Mouse (Mus musculus): ENCODE results near the gene Znhit3. TPM values are rescaled to one million over a fixed set of nuclear protein-coding genes. Genes with fewer than 3 reads are reported as not detected.

Znhit3 gene
- total and polyA plus RNA-seq, 3 experiments, result 49.6 to 76.1 TPM; not detected in 1

- H3K79me2 ChIP-seq (ENCODE audit: control insufficient read depth, insufficient read depth, low read length, poor library complexity), result no peaks in the 10 kb centered on the region
- no peaks in the 10 kb centered on the region for H3K4me1 ChIP-seq (ENCODE audit: control insufficient read depth in 1 of 2, insufficient read depth in 2 of 2, low read length in 2 of 2)
- no peak overlapping the region for H3K27ac ChIP-seq (ENCODE audit: control insufficient read depth, low read depth, low read length)
- no peak for DNase-seq (ENCODE audit: low read depth, low spot score)
- H3K9me3 ChIP-seq (replicated peaks; ENCODE audit: insufficient read depth, low read length), result no peaks in the 10 kb centered on the region
- no peaks in the 10 kb centered on the region for H3K36me3 ChIP-seq (ENCODE audit: control insufficient read depth in 1 of 2, insufficient read depth in 2 of 2, low read length in 2 of 2)
- H3K9ac ChIP-seq (ENCODE audit: control insufficient read depth, low read depth, low read length, poor library complexity, severe bottlenecking), result no peak overlapping the region
- peaks cover 3 to 6% of the 10 kb centered on the region in 2 experiments; a peak in 3 of 4 replicates for H3K27me3 ChIP-seq (ENCODE audit: control insufficient read depth in 1 of 2, insufficient read depth in 2 of 2, low read length in 2 of 2)
- TF ChIP-seq RCOR1 (IDR thresholded peaks at IDR 0.05; ENCODE audit: low read depth, low read length) (no peak), POLR2AphosphoS5 (IDR thresholded peaks at IDR 0.05; ENCODE audit: borderline replicate concordance, low read depth, low read length) (no peak), ZMIZ1 (IDR thresholded peaks at IDR 0.05; ENCODE audit: low read depth, low read length) (no peak), TBP (IDR thresholded peaks at IDR 0.05; ENCODE audit: low read depth, low read length) (no peak), NRF1 (IDR thresholded peaks at IDR 0.05; ENCODE audit: insufficient read depth, low read depth, low read length, poor library complexity, severe bottlenecking) (no peak), ELF1 (IDR thresholded peaks at IDR 0.05; ENCODE audit: low read depth, low read length) (no peak), EP300 (IDR thresholded peaks at IDR 0.05; ENCODE audit: low read depth in 1 of 2, low read length in 2 of 2) (no peak)
- no peak overlapping the region for H3K4me3 ChIP-seq (ENCODE audit: control insufficient read depth in 1 of 2, insufficient read depth in 1 of 2, low read depth in 2 of 2, low read length in 2 of 2)
Observed at GRCm38 (mm10) chr11:84939508-84940053, 23.4 kb upstream of the Znhit3 start.

- no peaks in the 10 kb centered on the region for H3K9me3 ChIP-seq (replicated peaks; ENCODE audit: insufficient read depth, low read length)
- H3K36me3 ChIP-seq (ENCODE audit: control insufficient read depth in 1 of 2, insufficient read depth in 2 of 2, low read length in 2 of 2), result no peaks in the 10 kb centered on the region
- no peak for TF ChIP-seq MYC (IDR thresholded peaks at IDR 0.05; ENCODE audit: low read depth, low read length)
- TF ChIP-seq ZMIZ1 (IDR thresholded peaks at IDR 0.05; ENCODE audit: low read depth, low read length), result no peak
- TF ChIP-seq CHD1 (IDR thresholded peaks at IDR 0.05; ENCODE audit: low read depth, low read length), result no peak
- no peak for TF ChIP-seq POLR2A (IDR thresholded peaks at IDR 0.05; ENCODE audit: control insufficient read depth in 1 of 2, insufficient read depth in 1 of 2, low read depth in 1 of 2, low read length in 2 of 2, poor library complexity in 1 of 2)
- no peak for TF ChIP-seq SIN3A (IDR thresholded peaks at IDR 0.05; ENCODE audit: low read length)
- TF ChIP-seq CHD2 (IDR thresholded peaks at IDR 0.05; ENCODE audit: low read length), result no peak
- TF ChIP-seq ETS1 (IDR thresholded peaks at IDR 0.05; ENCODE audit: low read depth, low read length), result no peak
- TF ChIP-seq HCFC1 (IDR thresholded peaks at IDR 0.05; ENCODE audit: low read depth, low read length), result no peak
- TF ChIP-seq MAX (IDR thresholded peaks at IDR 0.05; ENCODE audit: low read length), result no peak
- no peak for TF ChIP-seq EP300 (IDR thresholded peaks at IDR 0.05; ENCODE audit: low read depth in 1 of 2, low read length in 2 of 2)
- TF ChIP-seq MAFK (IDR thresholded peaks at IDR 0.05; ENCODE audit: borderline replicate concordance, low read depth, low read length), result no peak
- TF ChIP-seq NELFE (IDR thresholded peaks at IDR 0.05; ENCODE audit: low read depth, low read length), result no peak
- TF ChIP-seq GABPA (IDR thresholded peaks at IDR 0.05; ENCODE audit: low read depth, low read length), result no peak
- TF ChIP-seq ELF1 (IDR thresholded peaks at IDR 0.05; ENCODE audit: low read depth, low read length), result no peak
- TF ChIP-seq RAD21 (IDR thresholded peaks at IDR 0.05; ENCODE audit: low read depth, low read length), result no peak
- TF ChIP-seq RCOR1 (IDR thresholded peaks at IDR 0.05; ENCODE audit: low read depth, low read length), result no peak
- no peak for TF ChIP-seq CTCF (IDR thresholded peaks at IDR 0.05 in 2 of 3, conservative IDR thresholded peaks at IDR 0.05 in 1 of 3; ENCODE audit: control insufficient read depth in 1 of 3, insufficient read depth in 1 of 3, low read depth in 2 of 3, low read length in 3 of 3, poor library complexity in 1 of 3, severe bottlenecking in 1 of 3)
- TF ChIP-seq UBTF (IDR thresholded peaks at IDR 0.05; ENCODE audit: borderline replicate concordance, insufficient read depth, low read depth, low read length), result no peak
- no peak overlapping the region for H3K4me3 ChIP-seq (ENCODE audit: control insufficient read depth in 1 of 2, insufficient read depth in 1 of 2, low read depth in 2 of 2, low read length in 2 of 2)
- no peak for DNase-seq (ENCODE audit: low read depth, low spot score)
- H3K9ac ChIP-seq (ENCODE audit: control insufficient read depth, low read depth, low read length, poor library complexity, severe bottlenecking), result no peak overlapping the region
- H3K4me1 ChIP-seq (ENCODE audit: control insufficient read depth in 1 of 2, insufficient read depth in 2 of 2, low read length in 2 of 2), result no peaks in the 10 kb centered on the region
- no peaks in the 10 kb centered on the region; a peak in 2 of 4 replicates for H3K27me3 ChIP-seq (ENCODE audit: control insufficient read depth in 1 of 2, insufficient read depth in 2 of 2, low read length in 2 of 2)
- H3K79me2 ChIP-seq (ENCODE audit: control insufficient read depth, insufficient read depth, low read length, poor library complexity), result no peaks in the 10 kb centered on the region
- no peak overlapping the region for H3K27ac ChIP-seq (ENCODE audit: control insufficient read depth, low read depth, low read length)
Observed at GRCm38 (mm10) chr11:84932261-84932660, 16.1 kb upstream of the Znhit3 start.

Data from MEL (cell line).